Comparison of ENCODE assay signal across 8 mouse cellular contexts in the genomic region with DNA sequence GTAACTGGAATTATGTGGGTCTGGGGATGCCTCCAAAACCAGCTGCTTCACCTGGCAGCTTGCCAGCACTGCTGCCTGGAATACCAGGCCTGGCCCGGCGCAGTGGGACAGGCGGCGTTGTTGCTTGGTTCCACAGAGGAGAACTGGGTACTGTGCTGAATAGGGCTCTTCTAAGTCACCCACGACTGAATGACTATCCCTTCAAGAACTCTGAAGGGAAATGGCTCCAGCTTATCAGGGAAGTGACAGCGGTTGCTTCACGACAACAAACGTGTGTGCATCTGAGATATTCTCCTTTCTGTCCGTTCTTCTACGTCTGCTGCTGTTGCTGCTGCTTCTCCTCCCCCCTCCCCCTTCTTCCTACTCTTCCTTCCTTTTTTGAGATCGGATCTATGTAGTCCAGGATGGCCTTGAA. TPM values are rescaled to one million over a fixed set of nuclear protein-coding genes. Genes with fewer than 3 reads are reported as not detected.
DNase-seq lines count a peak whose midpoint lies in the region; ATAC-seq and TF ChIP-seq lines count a peak whose summit lies in the region.

No protein-coding gene starts in this region.

- no peak overlapping the region for H3K27ac ChIP-seq in intestine, embryonic 15.5 days
- no peak overlapping the region for H3K27ac ChIP-seq in intestine, postnatal 0 days (ENCODE audit: low read depth, low read length)
- H3K27ac ChIP-seq in cerebellum, adult 2 months (ENCODE audit: insufficient read depth, low read length): no peak overlapping the region

- no peak for TF ChIP-seq CTCF in intestine, postnatal 0 days (IDR thresholded peaks at IDR 0.05; ENCODE audit: low read depth)
- TF ChIP-seq CTCF in cerebellum, adult 2 months (IDR thresholded peaks at IDR 0.05; ENCODE audit: borderline replicate concordance, insufficient read depth, low read depth, low read length): no peak

- 0 out of 2 replicates have a peak, but pooled peaks cover 5% of the 10 kb centered on the region for H3K36me3 ChIP-seq in intestine, embryonic 15.5 days
- peaks cover 19% of the 10 kb centered on the region; the same call in 1 of the 2 replicates for H3K36me3 ChIP-seq in intestine, postnatal 0 days (ENCODE audit: control insufficient read depth, insufficient read depth)

- H3K9ac ChIP-seq in intestine, embryonic 15.5 days: no peak overlapping the region
- H3K9ac ChIP-seq in intestine, postnatal 0 days (ENCODE audit: low read depth, low read length): no peak overlapping the region

- H3K4me1 ChIP-seq in intestine, embryonic 15.5 days (replicated peaks): peaks cover 6% of the 10 kb centered on the region; the same call in 1 of the 2 replicates
- no peaks in the 10 kb centered on the region for H3K4me1 ChIP-seq in intestine, postnatal 0 days (replicated peaks; ENCODE audit: control insufficient read depth, insufficient read depth, low read length)
- peaks cover 8% of the 10 kb centered on the region for H3K4me1 ChIP-seq in cerebellum, adult 2 months (ENCODE audit: control insufficient read depth, insufficient read depth, low read length)

- TF ChIP-seq POLR2A in cerebellum, adult 2 months (IDR thresholded peaks at IDR 0.05; ENCODE audit: borderline replicate concordance, insufficient read depth, low read length): no peak

- H3K9me3 ChIP-seq in intestine, embryonic 15.5 days: no peaks in the 10 kb centered on the region
- H3K9me3 ChIP-seq in intestine, postnatal 0 days (ENCODE audit: control insufficient read depth): no peaks in the 10 kb centered on the region

- H3K4me2 ChIP-seq in intestine, embryonic 15.5 days (replicated peaks): no peak overlapping the region
- no peak overlapping the region for H3K4me2 ChIP-seq in intestine, postnatal 0 days (replicated peaks; ENCODE audit: low read depth)

- 48% methylated on average over 11 of the region's 11 CpGs for WGBS in intestine, embryonic 15.5 days
- 52% methylated on average over 11 of the region's 11 CpGs for WGBS in intestine, postnatal 0 days
- WGBS in cerebellum, adult 2 months: 36% methylated on average over 11 of the region's 11 CpGs

- ATAC-seq in intestine, embryonic 15.5 days: peak; percentile 53
- ATAC-seq in intestine, postnatal 0 days: no peak
- ATAC-seq in granulocyte monocyte progenitor cell, adult 5-6 weeks (replicated peaks; ENCODE audit: poor library complexity, severe bottlenecking): peak; percentile 42; the same call in 1 of the 2 replicates
- ATAC-seq in megakaryocyte-erythroid progenitor cell, adult 5-6 weeks (replicated peaks; ENCODE audit: low FRiP score, low TSS enrichment, poor library complexity, severe bottlenecking): peak; percentile 91

- DNase-seq in testis, postnatal 10 days (ENCODE audit: low spot score): peak; percentile 69
- DNase-seq in testis, postnatal 14 days (ENCODE audit: low spot score): no peak
- DNase-seq in cerebellum, adult 18-20 months: no peak
- DNase-seq in cerebellum, adult 2 months: no peak

- H3K27me3 ChIP-seq in intestine, embryonic 15.5 days (replicated peaks): no peaks in the 10 kb centered on the region
- H3K27me3 ChIP-seq in intestine, postnatal 0 days (replicated peaks; ENCODE audit: control insufficient read depth, insufficient read depth, low read length): no peaks in the 10 kb centered on the region
- H3K27me3 ChIP-seq in cerebellum, adult 2 months (ENCODE audit: control insufficient read depth, insufficient read depth, low read length): no peaks in the 10 kb centered on the region

- no peak overlapping the region for H3K4me3 ChIP-seq in intestine, embryonic 15.5 days (replicated peaks)
- no peak overlapping the region for H3K4me3 ChIP-seq in intestine, postnatal 0 days (ENCODE audit: low read depth, low read length)
- no peak overlapping the region for H3K4me3 ChIP-seq in cerebellum, adult 2 months (replicated peaks; ENCODE audit: insufficient read depth, low read depth, low read length)

RNA-seq across cellular contexts. Expression of a gene that starts 19.4 kb away (rescaled TPM):
- polyA plus RNA-seq in intestine, embryonic 15.5 days (2015; fragmentation: Nextera tagmentation; extraction: Ambion mirVana): 69.9 and 72.4 TPM in 2 replicates
- polyA plus RNA-seq in intestine, postnatal 0 days (2015; fragmentation: Nextera tagmentation; extraction: Ambion mirVana): 21.1 and 25.6 TPM in 2 replicates
- total RNA-seq in granulocyte monocyte progenitor cell, adult 5-6 weeks (2014; fragmentation: Nextera tagmentation): 9.9 and 23.4 TPM in 2 replicates
- 13.9 and 14.3 TPM in 2 replicates for total RNA-seq in granulocyte monocyte progenitor cell, adult 5-6 weeks (2017)
- total RNA-seq in megakaryocyte-erythroid progenitor cell, adult 5-6 weeks (2014; fragmentation: Nextera tagmentation): 14.2 and 17.8 TPM in 2 replicates
- total RNA-seq in megakaryocyte-erythroid progenitor cell, adult 5-6 weeks (2017): 22.6 and 31.7 TPM in 2 replicates
- 205 and 227 TPM in 2 replicates for polyA plus RNA-seq in cerebellum, adult 2 months (2012; rRNA removed)

RNA-seq across cellular contexts. Expression of a gene that starts 19.6 kb away (rescaled TPM):
- 18.2 and 20.5 TPM in 2 replicates for polyA plus RNA-seq in intestine, embryonic 15.5 days (2015; fragmentation: Nextera tagmentation; extraction: Ambion mirVana)
- 5.2 and 6.2 TPM in 2 replicates for polyA plus RNA-seq in intestine, postnatal 0 days (2015; fragmentation: Nextera tagmentation; extraction: Ambion mirVana)
- total RNA-seq in granulocyte monocyte progenitor cell, adult 5-6 weeks (2014; fragmentation: Nextera tagmentation): 11.8 and 16.3 TPM in 2 replicates
- total RNA-seq in granulocyte monocyte progenitor cell, adult 5-6 weeks (2017): 8.7 and 10.9 TPM in 2 replicates
- total RNA-seq in megakaryocyte-erythroid progenitor cell, adult 5-6 weeks (2014; fragmentation: Nextera tagmentation): 10.6 and 20.1 TPM in 2 replicates
- 9.8 and 21.1 TPM in 2 replicates for total RNA-seq in megakaryocyte-erythroid progenitor cell, adult 5-6 weeks (2017)
- 7.0 and 7.7 TPM in 2 replicates for polyA plus RNA-seq in cerebellum, adult 2 months (2012; rRNA removed)

RNA-seq across cellular contexts. Expression of a gene that starts 45.3 kb away (rescaled TPM):
- polyA plus RNA-seq in intestine, embryonic 15.5 days (2015; fragmentation: Nextera tagmentation; extraction: Ambion mirVana): 39.5 and 40.7 TPM in 2 replicates
- polyA plus RNA-seq in intestine, postnatal 0 days (2015; fragmentation: Nextera tagmentation; extraction: Ambion mirVana): 33.1 and 35.2 TPM in 2 replicates
- total RNA-seq in granulocyte monocyte progenitor cell, adult 5-6 weeks (2014; fragmentation: Nextera tagmentation): 19.7 and 25.6 TPM in 2 replicates
- total RNA-seq in granulocyte monocyte progenitor cell, adult 5-6 weeks (2017): 20.2 and 23.5 TPM in 2 replicates
- total RNA-seq in megakaryocyte-erythroid progenitor cell, adult 5-6 weeks (2014; fragmentation: Nextera tagmentation): 16.1 and 24.1 TPM in 2 replicates
- 17.9 and 20.8 TPM in 2 replicates for total RNA-seq in megakaryocyte-erythroid progenitor cell, adult 5-6 weeks (2017)
- polyA plus RNA-seq in cerebellum, adult 2 months (2012; rRNA removed): 24.9 and 28.3 TPM in 2 replicates

RNA-seq across cellular contexts. Expression of a gene that starts 52.0 kb away (rescaled TPM):
- 16.4 and 17.3 TPM in 2 replicates for polyA plus RNA-seq in intestine, embryonic 15.5 days (2015; fragmentation: Nextera tagmentation; extraction: Ambion mirVana)
- 16.7 and 17.1 TPM in 2 replicates for polyA plus RNA-seq in intestine, postnatal 0 days (2015; fragmentation: Nextera tagmentation; extraction: Ambion mirVana)
- total RNA-seq in granulocyte monocyte progenitor cell, adult 5-6 weeks (2014; fragmentation: Nextera tagmentation): 10.9 and 13.9 TPM in 2 replicates
- total RNA-seq in granulocyte monocyte progenitor cell, adult 5-6 weeks (2017): 12.2 and 13.6 TPM in 2 replicates
- 20.8 and 22.3 TPM in 2 replicates for total RNA-seq in megakaryocyte-erythroid progenitor cell, adult 5-6 weeks (2014; fragmentation: Nextera tagmentation)
- total RNA-seq in megakaryocyte-erythroid progenitor cell, adult 5-6 weeks (2017): 9.9 and 18.2 TPM in 2 replicates
- 40.3 and 43.4 TPM in 2 replicates for polyA plus RNA-seq in cerebellum, adult 2 months (2012; rRNA removed)
